Mouse (Mus musculus) left cerebral cortex, adult 9 months (tissue): ENCODE measurements at regions not wholly inside any gene's neighbourhood (a gene's known extent, or its start where the extent isn't known, plus 50 kb on each side); places are given as distances from the start of the nearest gene placed in this dataset.

ENCODE experiments used
- DNase-seq, 2 experiments: peaks; one replicate each; pipeline ENCODE4 v3.0.0; 2022; ENCODE audit warnings: low spot score in 2 of 2

DNA sequence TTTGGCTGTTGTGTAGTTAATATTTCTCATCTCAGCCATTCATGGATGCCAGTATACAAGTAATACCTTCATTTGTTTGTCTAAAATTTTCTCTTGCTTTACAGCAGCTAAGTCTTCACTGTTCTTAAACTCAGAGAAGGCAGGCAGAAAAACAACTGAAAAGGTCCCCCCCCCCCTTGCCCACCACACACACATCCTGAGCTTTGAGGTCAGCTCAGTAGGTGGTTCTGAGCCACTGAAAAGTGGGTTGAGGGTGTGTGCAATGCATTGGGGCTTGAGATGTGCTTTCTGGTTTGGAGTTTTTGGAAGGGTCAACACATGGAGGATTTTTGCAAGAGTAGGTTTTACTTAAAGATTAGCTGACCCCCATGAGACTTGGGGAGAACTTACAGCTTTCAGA is 136.1 kb upstream of the Slco3a1 start:
- no peak for DNase-seq

GRCm38 (mm10) chr7:74688116-74688702 is 133.6 kb upstream of the Slco3a1 start:
- DNase-seq, result no peak

DNA sequence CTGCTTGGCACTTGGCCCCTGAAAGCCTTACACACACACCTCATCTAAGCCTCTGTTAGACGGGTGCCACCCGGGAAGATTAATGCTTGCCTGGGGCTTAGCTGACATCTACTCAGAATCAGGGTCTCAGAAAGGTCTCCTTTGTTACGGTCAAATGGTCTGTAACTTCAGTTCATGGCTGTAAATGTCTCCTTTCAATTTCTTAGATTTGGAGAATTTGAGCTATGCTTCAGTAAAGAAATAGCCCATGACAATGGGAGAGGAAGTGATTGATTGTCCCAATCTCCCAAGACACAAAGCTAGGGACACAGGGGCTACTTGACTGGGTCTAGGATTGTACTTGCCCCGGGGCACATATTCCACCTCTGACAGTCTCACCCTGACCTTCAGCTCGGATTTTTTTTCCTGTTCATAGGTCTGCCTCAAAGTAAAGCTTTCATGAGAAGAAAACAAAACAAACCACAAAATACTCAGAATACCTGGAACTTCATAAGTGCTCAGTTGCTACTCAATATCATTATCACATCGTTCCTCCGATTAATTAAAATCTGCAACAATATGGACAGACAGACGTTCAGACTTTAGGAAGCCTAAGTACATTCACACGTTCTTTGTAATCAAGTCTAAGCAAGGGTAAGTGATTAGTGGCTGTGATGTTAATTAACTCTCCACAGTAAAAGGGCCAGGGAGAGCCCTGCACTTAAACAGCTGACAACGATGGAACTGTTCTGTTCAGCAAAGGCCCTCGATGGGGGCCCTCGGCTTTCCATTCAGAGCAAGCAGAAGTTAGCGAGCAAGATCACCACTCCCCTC is 132.9 kb upstream of the Slco3a1 start:
- no peak for DNase-seq

DNA sequence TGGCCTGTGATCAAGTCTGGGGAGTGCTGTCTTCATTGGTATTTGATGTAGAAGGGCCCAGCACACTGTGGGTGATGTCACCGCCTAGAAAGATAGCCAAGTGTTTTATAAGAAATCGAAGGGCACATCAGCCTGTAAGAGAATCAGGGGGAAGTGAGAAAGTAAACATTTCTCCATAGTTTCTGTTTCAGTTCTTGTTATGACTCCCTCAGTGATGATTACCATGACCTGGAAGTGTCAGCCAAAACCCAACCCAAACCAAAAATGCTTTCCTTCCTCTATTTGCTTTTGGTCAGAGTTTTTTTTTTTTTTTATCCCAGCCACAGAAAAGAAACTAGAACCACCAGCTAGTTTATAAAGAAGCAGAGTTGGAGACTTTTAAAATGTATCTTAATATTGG is 129.4 kb upstream of the Slco3a1 start:
- no peak for DNase-seq

DNA sequence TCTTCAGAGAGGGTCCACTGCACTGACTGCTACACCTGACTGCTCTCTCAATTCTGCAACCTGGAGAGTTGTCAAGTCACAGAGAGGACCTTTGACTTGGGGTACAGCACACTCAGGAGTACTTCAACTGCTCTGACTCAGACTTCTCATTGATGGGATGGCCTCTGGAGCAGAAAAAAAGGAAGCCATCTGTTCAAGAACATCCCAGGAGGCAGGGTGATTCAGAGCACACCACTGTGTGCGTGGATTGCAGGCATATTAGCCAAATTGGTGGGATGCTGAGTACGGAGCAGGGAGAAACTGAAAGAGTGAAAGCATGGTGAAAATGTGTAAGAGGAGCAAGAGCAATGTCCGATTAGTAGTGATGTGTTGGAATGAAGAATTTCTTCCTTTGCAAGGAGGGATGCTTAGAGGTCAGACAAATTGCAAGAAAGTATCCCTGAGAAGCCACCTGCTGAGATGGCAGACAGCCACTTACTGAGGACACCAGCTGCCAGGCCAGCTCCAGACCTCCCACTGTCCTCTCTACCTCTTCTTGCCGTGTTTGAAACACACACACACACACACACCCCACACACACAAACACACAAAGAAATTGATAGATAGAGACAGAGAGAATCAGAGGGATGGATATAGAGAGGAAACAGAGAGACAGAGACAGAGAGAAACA is 119.2 kb upstream of the Slco3a1 start:
- no peak for DNase-seq

- no peak for DNase-seq
Measured at GRCm38 (mm10) chr7:74669110-74669509, 114.5 kb upstream of the Slco3a1 start.

- DNase-seq, result peak; percentile 44 to 46
Measured at GRCm38 (mm10) chr7:74667106-74667505, 112.5 kb upstream of the Slco3a1 start.

DNA sequence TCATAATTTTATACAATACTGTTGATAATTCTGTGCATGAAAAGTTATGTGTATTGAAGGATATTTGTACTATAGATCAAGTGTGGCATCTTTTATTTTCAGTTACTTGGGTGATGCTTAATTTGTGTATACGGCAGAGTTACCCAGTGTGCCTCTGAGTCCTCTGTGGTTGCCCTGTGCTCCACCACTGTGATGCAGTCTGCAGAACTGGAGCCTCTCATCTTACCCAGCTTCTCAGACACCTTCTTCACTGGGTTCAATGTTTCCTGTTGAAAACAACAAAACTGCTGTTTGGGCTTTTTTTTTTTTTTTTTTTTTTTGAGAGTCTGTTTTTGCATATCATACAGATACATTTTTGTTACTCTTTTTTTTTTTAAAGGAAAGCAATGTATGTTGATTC is 109.2 kb upstream of the Slco3a1 start:
- DNase-seq, result no peak

GRCm38 (mm10) chr7:74647310-74647709 is 92.7 kb upstream of the Slco3a1 start:
- DNase-seq, result no peak

DNA sequence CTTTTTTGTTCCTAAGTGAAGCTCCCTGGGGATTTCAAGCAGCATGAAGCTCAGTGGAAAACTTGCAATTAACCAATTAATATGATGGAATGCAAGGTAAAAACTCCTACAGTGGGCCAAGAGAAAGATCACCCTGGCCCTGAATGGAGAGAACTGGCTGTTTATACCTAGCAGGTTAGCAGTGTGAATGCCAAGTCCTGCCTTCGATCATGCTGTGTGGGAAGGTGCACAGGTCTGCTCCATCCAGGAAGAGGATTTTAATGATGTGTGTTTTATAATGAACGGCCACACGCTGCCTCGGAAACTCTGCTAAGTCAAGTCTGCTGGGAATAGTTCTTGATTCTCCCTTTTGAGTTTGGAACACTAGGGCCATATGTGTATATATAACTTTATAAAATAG is 85.6 kb upstream of the Slco3a1 start:
- DNase-seq, result no peak

GRCm38 (mm10) chr7:74632217-74632616 is 77.6 kb upstream of the Slco3a1 start:
- DNase-seq, result no peak

GRCm38 (mm10) chr7:74628799-74629468 is 74.4 kb upstream of the Slco3a1 start:
- no peak for DNase-seq
